Mouse (Mus musculus) mouse trophoblast stem cell (cell line): Measurements from ENCODE around the gene Camta1.

Experiments used
- in situ Hi-C, 2 experiments: fragments of 300-500 bp; cut with MseI, MboI; formaldehyde crosslinking; loops; 2 replicates in 1 of 2; 3 replicates in 1 of 2; pipeline ENCODE4 v1.15.1; 2025

The Camta1 gene

DNA sequence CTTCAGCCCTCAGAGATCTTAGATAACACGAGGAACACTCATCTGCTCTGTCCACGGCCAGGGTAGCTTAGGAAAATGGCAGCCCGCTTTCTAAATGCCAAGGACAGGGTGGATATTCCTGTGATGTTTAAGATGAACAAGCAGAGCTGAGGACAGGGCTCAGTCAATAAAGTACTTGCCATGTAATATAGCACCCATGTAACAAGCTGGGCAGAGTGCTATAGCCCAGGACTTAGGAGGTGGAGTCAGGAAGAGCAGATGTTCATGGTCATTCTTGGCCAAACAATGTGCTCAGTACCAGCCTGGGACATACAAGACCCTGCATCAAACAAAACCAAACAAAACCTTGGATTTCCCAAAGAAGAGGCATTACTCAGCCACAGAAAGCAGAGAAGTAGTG, 407.6 kb downstream of the Camta1 start:
- in situ Hi-C loops = no loop called here

DNA sequence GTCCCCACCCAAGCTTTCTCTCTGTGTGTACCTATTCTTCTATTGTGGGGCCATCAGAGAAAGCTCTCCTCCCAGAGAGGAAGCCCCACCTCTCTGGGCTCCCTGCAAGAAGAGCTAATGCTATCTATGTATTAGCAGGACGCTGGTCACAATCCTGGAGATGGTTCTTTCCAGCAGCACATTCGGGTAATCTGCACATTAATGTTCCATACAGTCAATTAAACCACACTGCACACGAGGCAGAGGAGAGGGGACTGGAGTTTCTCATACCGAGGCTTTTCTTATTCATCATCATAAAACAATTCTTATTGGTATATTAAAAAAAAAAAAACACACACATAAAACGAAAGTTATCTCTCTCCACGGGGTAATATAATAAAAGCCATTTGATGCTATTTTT, 409.8 kb downstream of the Camta1 start:
- in situ Hi-C loops = no loop called here

DNA sequence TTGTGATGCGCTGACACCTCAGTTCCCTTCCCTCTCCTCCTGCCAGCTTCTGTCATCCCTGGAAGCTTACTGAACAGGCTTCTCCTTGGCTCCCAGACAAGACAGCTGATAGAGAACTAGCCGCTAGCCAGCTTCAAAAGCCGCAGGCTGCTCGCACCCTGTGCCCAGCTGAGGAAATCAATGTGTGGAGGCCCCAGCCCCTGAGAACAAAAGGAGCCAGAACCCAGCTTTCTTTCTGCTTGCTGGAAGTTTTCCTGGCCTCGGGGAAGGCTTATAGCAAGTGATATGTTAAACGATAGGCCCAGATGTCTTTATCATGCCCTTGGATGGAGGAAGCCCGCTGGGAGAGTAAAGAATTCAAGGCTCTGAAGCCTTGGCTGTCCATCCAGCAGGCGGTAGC, 411.7 kb downstream of the Camta1 start:
- in situ Hi-C loops = no loop called here

DNA sequence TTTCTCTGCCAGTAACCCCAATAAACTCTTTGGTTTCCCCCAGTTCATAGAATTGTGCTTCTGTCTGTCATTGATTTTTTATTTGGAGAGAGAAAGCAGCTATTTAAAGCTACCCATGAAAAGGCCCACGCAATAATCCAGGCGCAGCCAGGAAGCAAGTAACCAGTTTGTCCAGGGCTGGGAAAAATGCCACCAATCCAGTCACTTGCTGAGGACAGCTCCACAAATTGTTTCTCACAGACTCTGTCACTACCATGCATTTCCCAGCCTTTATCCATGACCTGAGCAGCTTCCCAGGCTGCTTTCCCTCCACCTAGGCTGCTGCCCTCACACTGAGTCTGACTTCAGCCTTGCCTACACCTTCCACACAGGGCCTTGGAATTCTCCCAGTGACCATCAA, 413.3 kb downstream of the Camta1 start:
- in situ Hi-C loops = no loop called here

DNA sequence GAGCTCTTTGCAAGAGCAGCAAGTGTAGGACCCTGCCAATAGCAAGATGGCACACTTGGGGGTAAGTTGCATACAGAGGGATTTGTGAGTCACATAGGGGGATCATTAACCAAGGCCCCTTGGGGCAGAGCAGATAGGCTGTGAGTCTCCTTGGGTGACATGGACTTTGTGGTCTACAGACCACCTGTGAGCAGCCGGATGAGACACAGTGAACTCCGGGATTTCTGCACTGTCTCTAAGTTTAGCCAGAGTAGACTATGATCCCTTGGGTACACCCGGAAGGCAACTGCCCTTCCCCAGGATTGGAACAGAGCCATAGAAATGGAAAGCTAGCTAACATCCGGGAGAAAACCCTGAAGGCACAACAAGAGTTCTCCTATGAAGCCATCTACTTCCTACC, 417.0 kb downstream of the Camta1 start:
- in situ Hi-C loops = no loop called here

DNA sequence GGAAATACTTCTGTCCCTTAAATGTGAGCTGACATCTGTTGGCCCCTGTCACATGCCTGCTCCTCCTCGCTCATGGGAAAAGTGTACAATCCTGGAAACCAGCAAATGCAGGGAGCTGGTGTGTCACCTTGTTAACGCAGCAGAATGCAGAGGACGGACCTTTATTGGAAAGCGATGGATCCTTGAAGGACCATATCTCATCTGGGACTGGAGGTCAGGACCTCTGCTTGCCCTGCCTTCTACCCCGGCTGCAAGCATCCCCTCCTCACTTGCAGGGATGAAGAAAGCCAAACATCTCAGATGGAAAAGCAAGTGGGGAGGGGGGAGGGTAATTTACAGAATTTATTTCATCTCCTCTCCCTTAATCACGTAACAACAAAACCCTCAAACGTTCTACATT, 423.1 kb downstream of the Camta1 start:
- in situ Hi-C loops = no loop called here

DNA sequence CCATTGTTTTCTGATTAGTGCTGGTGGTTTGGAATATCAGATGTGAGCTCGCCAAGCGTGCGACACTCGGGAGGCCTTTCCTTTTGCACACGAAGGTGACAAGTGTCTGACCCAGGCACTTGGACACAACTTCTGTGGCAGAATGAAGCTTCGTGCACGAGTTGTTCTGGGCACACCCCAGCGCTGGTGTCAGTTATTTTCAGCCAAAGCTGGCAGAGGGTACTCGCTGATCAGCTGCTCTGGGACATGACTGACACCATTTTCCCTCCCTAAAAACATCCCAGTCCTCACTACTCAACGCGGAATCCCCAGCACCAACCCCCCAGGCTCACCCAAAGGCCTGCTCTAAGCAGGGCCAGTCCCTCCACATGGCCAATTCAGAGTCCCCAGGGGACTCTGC, 423.8 kb downstream of the Camta1 start:
- in situ Hi-C loops = no loop called here

DNA sequence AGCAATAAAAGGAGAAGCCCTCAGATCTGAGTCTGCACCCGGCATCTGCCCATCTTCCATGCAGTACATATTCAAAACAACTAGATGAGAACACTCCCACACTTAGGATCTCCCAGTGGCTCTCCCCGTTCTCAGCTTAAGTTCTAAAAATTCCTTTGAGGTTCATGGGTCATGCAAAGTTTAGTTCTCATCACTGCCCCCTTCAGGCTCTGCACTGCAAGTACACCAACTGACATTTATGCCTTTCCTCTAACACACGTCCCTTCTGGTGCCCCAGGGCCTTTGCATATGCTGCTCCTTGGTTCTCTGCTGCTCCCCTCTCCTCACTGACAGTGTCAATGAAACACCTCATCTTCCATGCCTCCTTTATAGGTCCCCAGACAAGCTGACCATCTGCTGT, 436.5 kb downstream of the Camta1 start:
- in situ Hi-C loops = no loop called here

DNA sequence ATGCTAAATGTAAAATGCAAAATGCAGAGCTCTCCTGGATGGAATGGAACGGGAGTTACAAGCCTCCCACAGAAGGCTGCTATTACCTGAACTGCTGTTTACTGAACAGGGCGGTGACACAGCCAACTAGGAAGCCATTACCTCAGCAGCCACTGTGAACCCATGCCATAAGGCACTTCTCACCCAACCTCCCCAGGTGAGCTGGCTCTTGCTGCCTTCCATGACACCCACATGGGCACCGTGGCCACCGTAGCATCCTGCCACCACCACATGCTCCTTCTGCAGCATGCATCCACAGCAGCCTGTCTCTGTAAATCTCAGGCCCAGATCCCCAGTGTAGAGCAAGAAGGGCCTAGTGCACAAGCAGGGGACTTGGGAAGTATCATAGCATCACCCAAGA, 438.8 kb downstream of the Camta1 start:
- in situ Hi-C loops = no loop called here

DNA sequence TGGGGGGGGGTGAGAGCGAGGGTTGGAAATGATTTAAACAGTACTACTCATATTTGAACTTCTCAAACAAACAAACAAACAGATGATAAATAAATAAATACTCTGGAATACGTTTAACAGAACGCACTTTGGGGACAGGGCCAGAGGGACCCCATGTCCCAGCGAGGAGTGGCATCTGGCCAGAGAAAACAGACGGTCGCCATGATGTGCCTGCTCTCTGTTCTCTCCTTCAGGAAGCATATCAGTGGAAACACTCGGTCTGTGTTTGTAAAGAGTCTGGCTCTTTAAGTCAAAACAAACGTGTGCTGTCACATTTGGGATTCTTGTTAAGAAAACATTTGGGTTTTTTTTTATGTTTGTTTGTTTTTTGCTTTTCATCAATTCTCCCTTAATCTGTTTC, 439.3 kb downstream of the Camta1 start:
- in situ Hi-C loops = no loop called here

DNA sequence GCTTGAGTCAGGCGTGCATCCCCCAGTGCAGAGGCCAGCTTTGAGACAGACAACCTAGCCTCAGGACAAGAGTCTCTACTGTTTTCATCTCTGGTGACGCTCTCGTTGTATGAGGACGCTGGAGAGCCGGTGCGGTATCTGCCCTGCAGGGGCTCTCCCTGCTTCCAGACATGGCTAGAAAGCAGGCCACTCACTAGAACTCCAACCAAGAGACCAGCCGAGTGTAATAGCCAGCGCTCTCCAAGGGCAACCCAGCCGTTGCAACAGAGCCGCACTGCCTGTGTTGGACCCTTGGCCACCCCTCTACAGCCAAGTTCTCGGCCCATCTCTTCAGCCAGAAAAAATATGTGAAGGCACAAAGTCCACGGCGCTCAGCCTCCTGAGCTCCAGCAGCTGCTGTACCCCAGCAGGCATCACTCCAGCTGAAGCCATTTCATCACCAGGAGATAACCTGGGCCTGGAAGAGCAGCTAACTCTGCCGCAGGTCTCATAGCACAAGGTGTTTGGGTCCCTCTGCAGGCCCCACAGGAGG, 443.3 kb downstream of the Camta1 start:
- in situ Hi-C loops = no loop called here

DNA sequence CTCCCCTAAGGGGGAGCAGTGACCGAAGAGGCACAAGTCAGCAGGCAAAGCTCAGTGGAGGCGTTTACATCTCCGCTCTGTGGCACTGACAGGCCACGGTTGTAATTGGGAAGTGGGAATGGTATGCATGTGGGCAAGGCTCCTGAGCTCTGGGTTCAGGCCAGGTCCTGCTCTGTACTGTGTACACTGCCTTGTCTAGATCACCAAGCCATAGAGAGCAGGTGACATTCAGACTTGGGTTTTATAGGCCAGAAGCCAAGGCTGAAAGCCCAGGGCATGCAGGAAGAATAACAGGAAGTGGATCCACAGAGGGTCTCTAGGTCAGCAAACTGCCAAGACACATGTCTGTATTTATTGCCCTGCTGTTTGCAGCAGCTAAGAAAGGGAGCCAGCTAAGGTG, 445.9 kb downstream of the Camta1 start:
- in situ Hi-C loops = no loop called here

DNA sequence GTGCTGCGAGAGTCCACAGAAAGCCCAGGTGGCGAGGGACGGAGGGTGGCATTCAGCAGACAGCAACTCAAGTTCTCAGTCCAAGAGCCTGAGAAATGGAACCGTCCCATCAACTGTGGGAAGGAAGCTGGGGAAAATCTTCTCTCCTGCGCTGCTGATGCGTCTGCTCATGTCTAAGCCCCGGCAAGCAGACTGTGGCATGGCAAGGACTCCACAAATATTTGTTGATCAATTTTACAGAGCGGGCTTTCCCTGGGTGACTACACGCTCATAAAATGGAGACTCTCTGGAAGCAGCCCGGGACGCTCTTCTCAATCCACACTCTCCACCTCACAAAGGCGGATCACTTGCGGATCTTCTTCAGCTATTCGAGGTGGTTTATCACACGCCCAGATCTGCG, 446.3 kb downstream of the Camta1 start:
- in situ Hi-C loops = no loop called here

DNA sequence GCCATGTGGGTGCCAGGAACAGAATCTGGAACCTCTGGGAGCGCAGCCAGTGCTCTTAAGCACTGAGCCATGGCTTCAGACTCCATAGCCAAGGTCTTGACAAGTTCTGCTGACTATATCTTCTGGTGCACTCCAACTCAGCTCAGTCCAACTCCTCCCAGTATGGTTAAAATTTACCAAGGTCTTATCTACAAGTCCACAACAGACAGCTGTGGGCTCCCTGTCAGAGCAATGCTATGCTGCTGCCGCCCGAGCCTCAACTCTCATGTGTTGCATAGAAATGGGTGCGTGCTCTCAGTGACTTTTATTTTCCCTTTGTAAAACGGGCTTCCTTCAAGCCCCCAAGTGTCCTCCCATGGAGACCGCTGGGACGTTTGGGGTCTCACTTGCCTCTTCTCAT, 446.7 kb downstream of the Camta1 start:
- in situ Hi-C loops = no loop called here

DNA sequence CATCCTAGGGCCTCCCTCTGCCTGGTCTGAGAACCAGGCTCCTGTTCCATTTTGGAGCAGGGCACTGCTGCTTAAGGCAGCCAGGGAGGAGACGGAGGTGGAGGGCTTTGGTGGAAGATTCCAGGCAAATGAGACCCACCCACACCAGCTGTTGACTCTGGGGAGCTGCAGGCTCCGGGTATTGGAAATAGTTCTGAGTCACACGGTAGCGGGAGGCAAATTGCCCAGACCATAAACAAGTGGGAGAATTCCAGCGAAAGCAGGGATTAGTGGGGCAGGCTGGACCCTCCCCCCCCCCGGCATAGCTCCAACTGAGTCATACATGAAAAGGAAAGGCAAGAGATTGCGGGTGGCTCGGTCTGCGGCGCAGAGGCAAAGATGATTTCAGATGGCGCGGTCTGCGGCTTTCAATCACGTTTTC, 450.0 kb downstream of the Camta1 start:
- in situ Hi-C loops = no loop called here

DNA sequence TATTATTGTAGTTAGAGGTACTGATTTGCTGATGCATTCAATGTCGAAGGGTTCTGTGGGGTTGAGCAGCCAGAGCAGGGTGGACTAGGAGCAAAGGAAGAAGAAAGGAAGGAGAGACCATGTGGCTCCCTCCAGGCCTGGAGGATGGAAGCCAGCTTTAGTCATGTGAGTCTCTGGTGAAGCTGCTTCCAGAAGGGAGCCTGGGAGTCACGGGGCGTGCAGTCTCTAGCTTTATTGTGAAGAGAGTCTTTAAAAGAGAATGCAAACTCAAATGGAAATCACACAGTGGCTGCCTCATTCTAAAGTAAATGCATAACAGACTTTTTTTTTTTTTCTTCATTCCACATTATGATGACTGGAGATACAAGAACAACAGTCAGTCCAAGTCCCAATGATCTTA, 450.7 kb downstream of the Camta1 start:
- in situ Hi-C loops = no loop called here

DNA sequence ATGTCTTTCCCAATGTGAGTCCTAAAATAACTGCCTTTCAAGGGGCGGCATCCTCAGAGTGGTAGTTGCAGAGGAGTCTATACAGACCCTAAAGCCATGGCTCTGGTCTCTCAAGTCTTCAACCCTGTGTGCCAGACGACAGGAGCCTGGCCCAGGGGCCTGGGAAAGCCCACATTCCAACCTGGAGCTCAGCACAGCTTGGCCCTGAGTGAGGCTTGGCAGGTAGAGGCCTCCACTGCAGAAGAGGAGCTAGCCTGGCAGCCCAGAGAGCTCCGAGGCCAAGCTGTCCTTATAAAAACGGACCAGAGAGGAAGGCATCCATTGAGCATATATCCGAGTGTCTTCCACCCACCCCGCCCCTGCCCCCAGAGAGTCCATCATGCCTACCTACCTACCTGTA, 452.4 kb downstream of the Camta1 start:
- in situ Hi-C loops = no loop called here

DNA sequence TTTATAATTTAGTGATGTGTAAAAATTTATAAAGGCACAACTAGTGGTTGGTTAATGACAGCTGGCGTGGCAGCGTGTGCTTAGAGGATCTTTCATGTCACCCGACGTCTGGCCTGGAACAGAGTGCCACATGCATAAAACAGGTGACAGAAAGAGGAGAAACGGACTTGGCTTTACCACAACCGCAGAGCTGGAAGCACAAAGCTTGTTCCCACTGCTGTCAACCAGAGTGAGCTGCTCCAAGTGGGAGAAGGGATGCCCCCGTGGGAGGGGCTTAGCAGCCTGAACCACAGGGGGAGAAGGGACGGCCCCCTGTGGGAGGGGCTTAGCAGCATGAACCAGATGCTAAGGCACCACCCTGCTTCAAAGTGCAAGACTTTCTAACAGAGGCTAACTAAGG, 452.9 kb downstream of the Camta1 start:
- in situ Hi-C loops = no loop called here

DNA sequence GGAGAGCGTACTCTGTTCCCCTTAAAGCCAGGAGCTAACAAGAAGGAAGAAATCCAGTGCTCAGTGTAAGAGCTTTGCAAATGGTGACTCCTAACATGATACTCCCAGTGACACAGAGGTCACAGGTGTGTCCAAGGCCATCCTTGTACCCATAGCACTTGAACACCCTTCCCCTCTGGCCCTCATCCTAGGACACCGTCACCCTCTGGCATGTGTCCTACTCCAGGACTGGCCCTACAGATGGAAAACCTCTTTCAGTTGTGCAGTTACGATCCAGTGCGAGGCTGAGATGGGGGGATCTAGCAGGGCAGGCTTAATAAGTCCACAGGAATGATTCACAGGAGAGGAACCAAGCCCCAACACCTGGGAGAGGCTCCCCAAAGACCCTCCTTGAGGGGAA, 453.4 kb downstream of the Camta1 start:
- in situ Hi-C loops = no loop called here

DNA sequence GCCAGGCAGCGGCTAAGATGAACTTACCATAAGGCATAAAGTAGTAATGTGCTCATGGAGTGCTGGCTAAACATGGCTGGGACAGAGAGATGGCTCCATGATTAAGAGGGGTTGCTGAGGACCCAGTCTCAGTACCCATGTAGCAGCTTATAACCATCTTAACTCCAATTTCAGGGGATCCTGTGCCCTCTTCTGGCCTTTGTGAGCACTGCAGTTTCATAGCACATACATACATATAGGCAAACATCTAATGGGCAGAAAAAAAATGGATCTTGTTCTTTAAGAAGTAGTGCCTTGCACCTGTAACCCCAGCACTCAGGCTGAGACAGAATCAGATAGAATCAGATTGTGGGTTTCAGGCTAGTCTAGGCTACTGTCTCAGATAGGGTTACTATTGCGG, 454.5 kb downstream of the Camta1 start:
- in situ Hi-C loops = no loop called here

DNA sequence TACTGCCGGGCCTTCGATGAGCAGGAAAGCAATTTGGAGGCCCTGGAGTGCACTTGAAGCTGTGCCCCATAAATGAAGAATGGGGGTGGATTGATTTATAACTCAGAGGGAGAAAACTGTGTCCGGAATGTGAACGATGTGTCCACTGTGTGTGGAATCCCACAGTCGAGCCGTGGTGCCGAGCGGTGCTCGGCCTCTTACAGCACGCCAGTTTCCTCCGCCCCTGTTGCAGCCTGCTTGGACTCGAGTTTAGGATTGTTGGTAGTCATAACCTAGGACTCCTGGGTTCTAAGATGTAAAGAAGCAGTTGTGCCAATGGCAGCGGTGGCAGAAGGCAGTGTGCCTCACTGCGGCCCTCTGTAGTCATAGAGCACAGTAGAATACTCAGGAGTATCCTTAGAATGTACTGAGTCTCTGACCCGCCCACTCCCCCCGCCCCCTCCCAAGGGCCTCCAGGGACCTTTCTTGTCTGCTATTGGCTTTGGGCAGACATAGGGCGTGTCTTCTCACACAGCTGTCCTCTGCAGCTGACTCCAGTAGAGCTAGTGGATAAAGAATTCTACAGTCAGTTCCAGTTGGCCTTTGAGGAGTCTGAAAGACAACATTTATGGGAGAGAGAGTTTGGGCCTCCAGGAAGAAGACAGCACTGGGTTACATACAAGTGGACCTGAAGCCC, 457.0 kb downstream of the Camta1 start:
- in situ Hi-C loops = no loop called here

DNA sequence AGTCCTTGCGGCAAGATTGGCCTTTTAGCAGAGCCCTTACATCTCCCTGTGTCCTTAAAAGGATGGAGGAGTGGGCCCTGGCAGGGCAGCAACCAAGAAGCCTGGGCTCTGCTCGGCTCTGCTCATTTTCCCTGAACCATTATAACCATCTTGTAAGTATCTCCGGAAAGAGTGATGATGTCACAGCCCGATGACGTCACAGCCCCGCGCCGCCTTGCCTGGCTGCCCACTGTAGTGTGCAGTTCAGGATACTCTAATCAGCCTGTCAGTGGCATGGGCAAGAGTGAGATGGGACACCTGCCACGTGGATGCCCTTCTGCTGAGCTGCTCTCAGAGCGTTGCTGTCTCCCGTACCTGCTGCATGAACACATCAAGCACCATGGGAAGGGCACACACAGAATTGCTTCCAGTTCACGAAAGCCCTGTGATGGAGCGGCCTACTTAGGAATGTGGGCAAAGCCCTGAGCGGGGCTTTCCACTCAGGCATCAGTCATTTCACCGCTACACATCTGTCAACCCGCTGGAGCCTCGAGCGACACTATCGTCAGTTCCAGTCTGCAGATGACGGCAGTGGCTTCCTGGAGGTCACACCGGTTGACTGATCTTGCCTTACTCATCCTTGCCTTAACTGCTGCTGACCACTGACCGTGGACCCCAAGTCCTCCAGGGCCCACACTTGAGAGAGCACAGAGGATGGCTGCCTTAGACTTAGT, 459.8 kb downstream of the Camta1 start:
- in situ Hi-C loops = no loop called here

DNA sequence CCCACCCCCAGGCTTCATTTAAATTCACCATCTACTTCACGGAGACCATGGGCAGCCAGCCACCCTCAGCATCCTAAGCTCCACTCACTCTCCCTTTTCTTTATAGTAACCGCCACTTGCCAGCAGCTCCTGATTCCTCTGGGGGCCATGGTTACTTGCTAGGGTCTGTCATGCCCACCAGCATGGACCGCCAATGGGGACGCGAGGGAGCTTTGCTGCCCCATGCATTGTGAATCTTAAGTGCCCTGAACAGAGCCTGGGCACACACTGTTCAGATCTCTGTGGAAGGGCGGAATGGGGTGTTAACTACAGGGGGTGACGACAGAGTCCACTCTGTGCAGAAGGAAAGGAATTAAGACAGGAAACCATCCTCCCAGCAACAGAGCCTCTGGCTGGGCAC, 465.1 kb downstream of the Camta1 start:
- in situ Hi-C loops = no loop called here

DNA sequence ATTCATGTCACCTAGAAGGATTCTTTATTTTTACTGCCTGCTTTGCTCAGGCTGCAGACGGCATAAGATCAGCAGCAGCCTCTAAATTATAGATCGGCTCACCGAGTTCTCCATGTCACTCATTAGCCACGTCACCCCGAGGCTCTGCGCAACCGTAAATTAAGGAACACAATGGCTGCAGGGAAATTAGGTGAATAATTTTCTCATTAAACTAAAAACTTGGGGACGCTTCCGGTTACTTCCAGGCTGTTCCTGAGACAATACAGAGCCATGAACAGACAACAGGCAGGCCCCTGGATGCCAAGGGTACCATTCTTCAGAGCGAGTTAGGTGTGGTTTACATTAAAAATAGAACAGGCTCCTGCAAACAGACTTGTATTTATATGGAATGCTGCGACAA, 472.3 kb downstream of the Camta1 start:
- in situ Hi-C loops = no loop called here
